Mouse (Mus musculus) liver, embryonic 13.5 days (tissue): ENCODE results near the gene Smg9. TPM values are rescaled to one million over a fixed set of nuclear protein-coding genes. Genes with fewer than 3 reads are reported as not detected.
A peak's percentile ranks its signal among the peaks of the same experiment; 100 is the strongest.

Source experiments
- ATAC-seq: fragments of 200-750 bp; cut with Nextera tagmentation; 2 replicates; pipeline ENCODE4 v1.8.0; 2017; ENCODE audit warnings: low read depth, mild to moderate bottlenecking, moderate number of reproducible peaks, moderate library complexity
- DNase-seq: peaks from one replicate; pipeline ENCODE4 v3.0.0; 2022
- H3K27ac ChIP-seq: fragments of 300-500 bp; sonication (generic); 2 replicates; pipeline ENCODE4 v1.5.1; 2015; ENCODE audit warnings: moderate library complexity, mild to moderate bottlenecking, inconsistent platforms
- H3K27me3 ChIP-seq: fragments of 300-500 bp; sonication (generic); 2 replicates; pipeline ENCODE4 v1.6.1; 2015; ENCODE audit warnings: mild to moderate bottlenecking, inconsistent platforms
- H3K36me3 ChIP-seq: fragments of 300-500 bp; sonication (generic); 2 replicates; pipeline ENCODE4 v1.6.1; 2015; ENCODE audit warnings: mild to moderate bottlenecking, inconsistent platforms
- H3K4me1 ChIP-seq: fragments of 300-500 bp; sonication (generic); replicated peaks from 2 replicates; pipeline ENCODE4 v1.6.1; 2015; ENCODE audit warnings: inconsistent platforms
- H3K4me2 ChIP-seq: fragments of 300-500 bp; sonication (generic); 2 replicates; pipeline ENCODE4 v1.6.1; 2015; ENCODE audit warnings: inconsistent platforms, mild to moderate bottlenecking, moderate library complexity
- H3K4me3 ChIP-seq: fragments of 300-500 bp; sonication (generic); replicated peaks from 2 replicates; pipeline ENCODE4 v1.5.1; 2015; ENCODE audit warnings: mild to moderate bottlenecking, inconsistent platforms
- H3K9ac ChIP-seq: fragments of 300-500 bp; sonication (generic); 2 replicates; pipeline ENCODE4 v1.6.1; 2015; ENCODE audit warnings: mild to moderate bottlenecking, inconsistent platforms
- H3K9me3 ChIP-seq: fragments of 300-500 bp; sonication (generic); replicated peaks from 2 replicates; pipeline ENCODE4 v1.6.1; 2016; ENCODE audit warnings: inconsistent platforms
- WGBS: fragments of 180-500 bp; shearing (Covaris S2); methylation state at CpG from one replicate; pipeline ENCODE4 v1.1.7; 2015; ENCODE audit not compliant: insufficient replicate concordance; 5-methylcytosine and 5-hydroxymethylcytosine counted together
- polyA plus RNA-seq: library from polyadenylated mRNA; unstranded; fragments of >200 nt; fragmentation: Nextera tagmentation; extraction: Ambion mirVana; gene quantifications from 2 replicates; pipeline ENCODE4 v1.2.1, GENCODE M21; 2015

The Smg9 gene
- polyA plus RNA-seq, 1 experiment from 2014 or later, result 15.2 TPM

DNA sequence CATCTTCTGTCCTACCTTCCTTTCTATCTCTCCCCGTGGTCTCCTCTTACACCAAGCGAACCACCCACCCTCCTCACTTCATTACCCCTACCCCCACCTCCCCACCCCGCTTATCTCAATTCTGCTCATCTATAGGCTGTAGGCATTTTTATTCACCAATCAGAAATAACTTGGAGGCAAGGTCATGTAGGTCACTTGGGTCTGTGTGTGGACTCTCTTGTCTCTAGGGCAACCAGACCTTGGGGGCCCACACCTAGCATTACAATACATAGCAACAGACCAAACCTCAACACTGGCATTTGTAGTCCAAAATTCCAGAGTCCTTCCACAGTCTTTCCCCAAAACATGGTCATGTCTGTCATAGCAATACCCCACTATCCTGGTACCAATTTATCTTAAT lies 11.4 kb downstream of the Smg9 start:
- Histone ChIP-seq H3K4me2 (no peak overlapping the region), H3K27me3 (no peaks in the 10 kb centered on the region), H3K9ac (no peak overlapping the region), H3K36me3 (peaks cover 48% of the 10 kb centered on the region), H3K4me3 (no peak overlapping the region), H3K27ac (no peak overlapping the region), H3K9me3 (no peaks in the 10 kb centered on the region), H3K4me1 (peaks cover 20% of the 10 kb centered on the region)
- 54% methylated on average over 3 of the region's 3 CpGs for WGBS
- ATAC-seq (no peak), DNase-seq (no peak)

DNA sequence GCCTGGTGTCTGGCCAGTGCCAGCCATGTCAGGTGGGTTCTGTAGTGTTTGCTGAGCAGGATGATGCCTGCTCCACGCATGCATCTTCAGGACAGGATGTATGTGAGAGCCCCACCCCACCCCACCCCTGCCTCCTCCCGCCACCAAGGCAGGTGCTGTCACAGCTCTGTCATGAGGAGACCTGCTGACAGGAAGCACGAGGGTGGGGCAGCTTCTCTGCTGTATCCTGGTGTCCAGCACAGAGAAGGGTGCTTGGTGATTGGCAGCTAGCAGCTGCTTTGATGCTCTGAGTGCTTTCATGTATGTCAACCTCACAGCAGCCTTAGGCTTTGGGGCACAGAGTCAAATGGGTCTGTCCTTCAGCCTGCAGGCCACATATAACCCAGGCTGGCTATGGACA lies 14.2 kb downstream of the Smg9 start:
- Histone ChIP-seq H3K9me3 (no peaks in the 10 kb centered on the region), H3K9ac (no peak overlapping the region), H3K36me3 (peaks cover 36% of the 10 kb centered on the region), H3K4me3 (no peak overlapping the region), H3K4me1 (0 out of 2 replicates have a peak, but pooled peaks cover 10% of the 10 kb centered on the region), H3K27ac (no peak overlapping the region), H3K27me3 (no peaks in the 10 kb centered on the region), H3K4me2 (no peak overlapping the region)
- WGBS, result 60% methylated on average over 3 of the region's 3 CpGs
- ATAC-seq, result no peak
- no peak for DNase-seq

DNA sequence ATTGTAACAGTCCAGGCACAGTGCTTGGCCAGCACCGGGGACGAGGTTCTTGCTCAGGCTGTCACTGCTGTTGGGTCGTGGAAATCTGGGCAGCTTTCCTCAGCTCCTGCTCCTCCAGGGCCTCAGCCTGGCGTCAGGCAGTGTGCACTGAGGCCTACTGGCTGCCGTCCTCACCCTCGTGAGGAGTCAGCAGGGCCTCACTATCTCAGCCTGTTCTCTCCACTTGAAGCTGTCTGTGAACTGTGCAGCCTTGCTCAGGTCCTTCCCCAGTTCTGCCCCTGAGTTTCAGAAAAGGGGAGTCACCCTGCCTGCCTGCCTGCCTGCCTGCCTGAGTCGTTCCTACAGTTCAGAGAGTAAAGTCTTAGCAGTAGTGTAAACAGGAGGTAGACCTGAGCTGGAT lies 15.8 kb downstream of the Smg9 start:
- Histone ChIP-seq H3K4me1 (0 out of 2 replicates have a peak, but pooled peaks cover 10% of the 10 kb centered on the region), H3K9ac (no peak overlapping the region), H3K27ac (no peak overlapping the region), H3K9me3 (no peaks in the 10 kb centered on the region), H3K27me3 (no peaks in the 10 kb centered on the region), H3K36me3 (peaks cover 35% of the 10 kb centered on the region), H3K4me2 (no peak overlapping the region), H3K4me3 (no peak overlapping the region)
- DNase-seq (no peak), ATAC-seq (no peak; the same call in 1 of the 2 replicates)
- WGBS, result 68% methylated on average over 7 of the region's 7 CpGs

DNA sequence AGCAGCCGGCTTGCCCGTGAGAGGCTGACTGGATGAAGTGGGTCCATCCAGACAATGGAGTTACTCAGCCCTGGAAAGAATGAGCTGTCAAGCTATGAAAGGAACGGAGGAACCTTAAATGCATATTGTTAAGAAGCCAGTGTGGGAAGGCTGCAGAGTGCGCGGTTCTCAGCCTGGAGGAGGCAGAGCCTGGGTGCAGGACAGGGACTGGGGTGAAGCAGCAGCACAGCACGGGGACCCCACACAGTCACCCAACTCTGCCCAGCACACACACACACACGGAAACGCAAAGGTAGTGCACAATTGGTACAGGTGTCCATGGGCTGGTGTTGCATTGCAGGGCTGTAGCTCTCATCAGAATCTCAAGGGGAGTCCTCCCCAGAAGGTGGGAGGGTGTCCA lies 20.2 kb downstream of the Smg9 start:
- WGBS, result 86% methylated on average over 8 of the region's 8 CpGs
- Histone ChIP-seq H3K36me3 (peaks cover 62% of the 10 kb centered on the region), H3K27me3 (no peaks in the 10 kb centered on the region), H3K27ac (no peak overlapping the region), H3K4me2 (no peak overlapping the region), H3K4me3 (no peak overlapping the region), H3K9me3 (no peaks in the 10 kb centered on the region), H3K4me1 (0 out of 2 replicates have a peak, but pooled peaks cover 6% of the 10 kb centered on the region), H3K9ac (no peak overlapping the region)
- DNase-seq (no peak), ATAC-seq (no peak)

DNA sequence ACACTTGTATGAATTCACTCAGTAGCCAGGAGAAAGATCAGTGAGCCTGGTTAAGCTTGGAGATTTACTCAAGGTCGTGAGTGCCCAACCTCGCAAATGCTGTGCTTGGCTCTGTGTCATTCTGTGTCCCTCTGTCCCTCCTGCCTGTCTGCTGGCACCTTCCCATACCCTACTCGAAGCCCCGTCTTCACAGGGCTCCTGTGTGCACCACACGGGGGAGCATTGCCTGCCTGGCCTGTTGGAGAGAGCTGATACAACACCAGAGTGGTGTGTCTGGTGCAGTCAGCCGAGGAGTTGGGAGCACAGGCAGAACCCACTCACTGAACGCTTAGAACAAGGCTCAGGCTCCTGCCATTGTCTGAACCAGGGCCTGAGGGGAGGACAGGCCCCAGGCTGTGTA lies 22.2 kb downstream of the Smg9 start:
- H3K27me3 ChIP-seq, result no peaks in the 10 kb centered on the region
- WGBS, result 74% methylated on average over 7 of the region's 7 CpGs
- H3K36me3 ChIP-seq, result peaks cover 46% of the 10 kb centered on the region
- no peak overlapping the region for H3K4me2 ChIP-seq
- H3K9me3 ChIP-seq, result no peaks in the 10 kb centered on the region
- H3K9ac ChIP-seq, result no peak overlapping the region
- H3K27ac ChIP-seq, result no peak overlapping the region
- no peak for DNase-seq
- H3K4me3 ChIP-seq, result no peak overlapping the region
- no peak for ATAC-seq
- no peaks in the 10 kb centered on the region; the same call in 1 of the 2 replicates for H3K4me1 ChIP-seq

DNA sequence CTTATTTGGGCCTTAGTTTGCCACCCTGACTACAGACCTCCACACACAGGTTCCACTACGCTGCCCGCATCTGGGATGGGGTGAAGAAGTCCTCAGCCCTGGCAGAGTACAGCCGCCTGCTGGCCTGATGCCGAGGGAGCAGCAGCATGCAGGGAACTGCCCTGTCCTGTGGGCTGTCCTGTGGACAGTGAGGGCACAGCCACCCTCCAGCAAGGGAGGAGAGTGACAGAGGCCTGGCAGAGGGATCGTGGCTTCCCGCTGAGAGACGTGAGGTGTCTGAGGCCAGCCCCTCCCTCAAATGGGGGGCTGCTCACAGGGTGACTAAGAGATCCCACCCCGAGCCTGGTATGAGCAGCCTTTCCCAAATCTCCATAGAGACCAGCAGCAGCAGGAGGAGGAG lies 22.8 kb downstream of the Smg9 start:
- 83% methylated on average over 8 of the region's 8 CpGs for WGBS
- H3K9ac ChIP-seq, result no peak overlapping the region
- no peak for DNase-seq
- ATAC-seq, result no peak
- no peaks in the 10 kb centered on the region; the same call in 1 of the 2 replicates for H3K4me1 ChIP-seq
- H3K9me3 ChIP-seq, result no peaks in the 10 kb centered on the region
- peaks cover 40% of the 10 kb centered on the region for H3K36me3 ChIP-seq
- H3K4me2 ChIP-seq, result no peak overlapping the region
- H3K27me3 ChIP-seq, result no peaks in the 10 kb centered on the region
- H3K27ac ChIP-seq, result no peak overlapping the region
- H3K4me3 ChIP-seq, result no peak overlapping the region

- Histone ChIP-seq H3K4me3 (no peak overlapping the region), H3K4me1 (no peaks in the 10 kb centered on the region; the same call in 1 of the 2 replicates), H3K36me3 (peaks cover 39% of the 10 kb centered on the region), H3K9ac (no peak overlapping the region), H3K27ac (no peak overlapping the region), H3K4me2 (no peak overlapping the region), H3K9me3 (no peaks in the 10 kb centered on the region), H3K27me3 (no peaks in the 10 kb centered on the region)
- no peak for DNase-seq
- ATAC-seq, result no peak
- 82% methylated on average over 15 of the region's 15 CpGs for WGBS
Observed at GRCm38 (mm10) chr7:24423107-24423763, 23.8 kb downstream of the Smg9 start.

- H3K9ac ChIP-seq, result no peak overlapping the region
- peaks cover 37% of the 10 kb centered on the region for H3K36me3 ChIP-seq
- no peak overlapping the region for H3K4me2 ChIP-seq
- H3K27ac ChIP-seq, result no peak overlapping the region; the same call in 1 of the 2 replicates
- no peak overlapping the region for H3K4me3 ChIP-seq
- H3K9me3 ChIP-seq, result no peaks in the 10 kb centered on the region
- no peak for DNase-seq
- H3K27me3 ChIP-seq, result no peaks in the 10 kb centered on the region
- WGBS, result 76% methylated on average over 12 of the region's 12 CpGs
- H3K4me1 ChIP-seq, result no peaks in the 10 kb centered on the region; the same call in 1 of the 2 replicates
- ATAC-seq, result peak; percentile 37; the same call in 1 of the 2 replicates
Observed at GRCm38 (mm10) chr7:24423956-24424732, 24.7 kb downstream of the Smg9 start.

DNA sequence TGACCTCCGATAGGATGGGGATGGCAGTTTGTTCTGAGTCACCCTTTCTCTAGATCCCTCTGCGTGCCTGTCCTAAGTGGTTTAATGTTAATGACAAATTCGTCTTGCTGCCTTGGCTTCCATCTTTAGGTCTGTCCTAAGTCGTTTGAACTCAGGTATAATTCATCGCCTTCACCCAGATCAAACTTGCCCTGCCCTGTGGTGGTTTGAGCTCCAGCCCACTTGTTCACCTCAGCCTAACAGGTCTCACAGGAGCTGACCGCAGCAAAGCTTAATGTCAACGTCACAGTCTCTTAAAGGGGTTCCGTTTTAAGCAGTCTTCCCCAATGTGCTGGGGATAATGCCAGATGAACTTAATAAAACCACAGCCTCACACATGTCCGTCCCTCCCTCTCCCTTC lies 26.5 kb downstream of the Smg9 start:
- H3K27ac ChIP-seq, result no peak overlapping the region
- no peak overlapping the region for H3K4me2 ChIP-seq
- ATAC-seq, result no peak
- H3K4me1 ChIP-seq, result no peaks in the 10 kb centered on the region; the same call in 1 of the 2 replicates
- WGBS, result 71% methylated on average over 9 of the region's 9 CpGs
- DNase-seq, result no peak
- H3K27me3 ChIP-seq, result no peaks in the 10 kb centered on the region
- H3K4me3 ChIP-seq, result no peak overlapping the region
- H3K9me3 ChIP-seq, result no peaks in the 10 kb centered on the region
- H3K36me3 ChIP-seq, result peaks cover 25% of the 10 kb centered on the region
- no peak overlapping the region for H3K9ac ChIP-seq

DNA sequence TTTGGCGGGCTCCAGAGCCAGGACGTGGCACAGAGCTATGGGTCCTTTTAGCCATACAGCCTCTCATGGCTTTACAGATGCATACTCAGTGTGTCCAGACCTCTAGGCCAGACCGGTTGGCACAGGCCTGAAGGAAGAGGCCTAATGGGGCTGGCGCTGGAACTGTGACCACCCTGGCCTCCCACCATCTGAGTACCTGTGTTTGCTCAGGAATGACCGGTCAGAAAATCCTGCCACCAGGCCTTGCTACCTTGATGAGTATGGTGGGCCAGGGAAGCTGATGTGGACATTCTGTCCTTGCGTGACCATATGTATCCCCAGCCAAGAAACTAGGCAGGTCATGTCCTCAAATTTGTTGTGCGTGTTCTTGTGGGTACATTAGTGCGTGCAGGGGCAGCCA lies 27.7 kb downstream of the Smg9 start:
- no peak overlapping the region for H3K4me3 ChIP-seq
- no peaks in the 10 kb centered on the region; the same call in 1 of the 2 replicates for H3K4me1 ChIP-seq
- no peak overlapping the region for H3K4me2 ChIP-seq
- H3K9ac ChIP-seq, result no peak overlapping the region
- DNase-seq, result no peak
- H3K36me3 ChIP-seq, result peaks cover 13% of the 10 kb centered on the region; the same call in 1 of the 2 replicates
- no peak for ATAC-seq
- peaks cover 7% of the 10 kb centered on the region for H3K27me3 ChIP-seq
- WGBS, result 83% methylated on average over 8 of the region's 8 CpGs
- H3K9me3 ChIP-seq, result no peaks in the 10 kb centered on the region
- no peak overlapping the region for H3K27ac ChIP-seq

DNA sequence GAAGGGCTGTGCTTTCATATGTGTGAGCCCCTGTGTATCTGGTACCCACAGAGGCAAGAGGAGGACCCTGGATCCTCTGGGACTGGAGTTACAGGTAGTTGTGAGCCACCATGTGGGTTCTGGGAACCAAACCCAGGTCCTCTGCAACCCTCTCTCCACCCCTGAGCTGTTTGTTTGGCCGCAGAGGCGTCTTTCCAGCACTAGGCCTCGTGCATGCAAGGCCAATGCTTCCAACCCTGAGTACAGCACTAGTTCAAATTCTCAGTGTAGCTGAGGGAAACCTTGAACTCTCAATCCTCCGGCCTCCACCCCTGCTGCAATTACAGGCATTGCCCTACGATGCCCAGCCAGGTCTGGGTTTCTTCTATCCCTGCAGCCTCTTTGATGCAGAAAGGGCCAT lies 29.3 kb downstream of the Smg9 start:
- DNase-seq (no peak), ATAC-seq (no peak)
- Histone ChIP-seq H3K4me2 (no peak overlapping the region), H3K27me3 (peaks cover 22% of the 10 kb centered on the region), H3K4me3 (no peak overlapping the region), H3K27ac (no peak overlapping the region), H3K36me3 (no peaks in the 10 kb centered on the region), H3K4me1 (no peaks in the 10 kb centered on the region; the same call in 1 of the 2 replicates), H3K9ac (no peak overlapping the region), H3K9me3 (no peaks in the 10 kb centered on the region)
- WGBS, result 81% methylated on average over 5 of the region's 5 CpGs
